Mouse (Mus musculus) E14TG2a.4 (cell line): ENCODE data around the gene Inpp5b.

Source experiments
- H3K27me3 ChIP-seq: 2 replicates; pipeline ENCODE4 v1.6.1; 2014; ENCODE audit warnings: low read length, control low read depth; ENCODE audit not compliant: insufficient read depth
- H3K36me3 ChIP-seq: 2 replicates; pipeline ENCODE4 v1.6.1; 2014; ENCODE audit warnings: low read length, control low read depth; ENCODE audit not compliant: insufficient read depth
- H3K4me1 ChIP-seq: replicated peaks from 2 replicates; pipeline ENCODE4 v1.6.1; 2014; ENCODE audit warnings: low read depth, low read length, control low read depth
- H3K4me3 ChIP-seq: replicated peaks from 2 replicates; pipeline ENCODE4 v1.5.1; 2014; ENCODE audit warnings: mild to moderate bottlenecking, low read length
- H3K9me3 ChIP-seq: 2 replicates; pipeline ENCODE4 v1.6.1; 2014; ENCODE audit warnings: low read length, control low read depth
- CTCF ChIP-seq: conservative IDR thresholded peaks from 2 replicates; pipeline ENCODE4 v1.5.1; 2014; ENCODE audit warnings: low read length
- NANOG ChIP-seq: IDR thresholded peaks from 2 replicates; pipeline ENCODE4 v1.6.1; 2014; ENCODE audit warnings: borderline replicate concordance, low read length, mixed read lengths
- POU5F1 ChIP-seq: IDR thresholded peaks from 2 replicates; pipeline ENCODE4 v1.6.1; 2014; ENCODE audit warnings: low read length, borderline replicate concordance

Inpp5b gene

DNA sequence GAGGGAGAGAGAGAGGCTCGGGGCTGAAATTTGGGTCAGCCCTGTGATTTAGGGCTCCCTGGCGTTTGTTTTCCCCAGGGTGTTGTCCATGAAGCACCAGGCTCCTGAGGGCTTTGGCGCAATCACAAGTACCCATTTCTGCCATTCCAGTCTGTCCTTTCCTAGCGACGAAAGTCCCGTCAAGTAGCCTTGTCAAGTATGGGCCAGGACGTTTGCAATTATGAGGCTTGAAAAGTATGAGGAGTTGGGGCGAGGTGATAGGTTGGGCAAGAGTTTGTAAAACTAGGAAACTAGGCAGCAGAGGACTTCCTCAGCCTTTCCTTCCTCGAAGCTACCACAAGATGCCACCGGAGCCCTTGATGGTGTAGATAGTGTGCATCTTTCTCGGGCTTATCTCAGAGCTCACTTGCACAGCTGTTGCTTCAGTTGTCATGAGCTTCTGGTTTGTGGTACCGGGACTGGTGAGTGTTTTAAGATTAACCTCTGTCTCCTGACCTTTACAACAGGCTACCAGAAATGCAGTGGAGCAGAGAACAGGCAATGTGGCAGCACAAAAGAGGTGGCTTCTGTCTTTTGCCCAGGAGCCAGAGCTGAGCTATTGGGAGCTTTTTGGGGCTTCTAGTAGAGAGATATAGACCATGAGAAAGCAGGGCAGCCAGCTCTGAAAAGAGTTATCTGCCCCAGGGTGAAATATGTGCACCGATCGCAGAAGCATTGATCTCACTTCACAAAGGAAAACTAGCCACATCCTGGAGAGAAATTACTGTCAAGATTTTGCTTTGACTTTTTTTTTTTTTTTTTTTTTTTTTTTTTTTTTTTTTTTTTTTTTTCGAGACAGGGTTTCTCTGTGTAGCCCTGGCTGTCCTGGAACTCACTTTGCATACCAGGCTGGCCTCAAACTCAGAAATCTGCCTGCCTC lies 10.9 kb downstream of the Inpp5b start:
- Histone ChIP-seq H3K36me3 (no peaks in the 10 kb centered on the region; the same call in 1 of the 2 replicates), H3K4me1 (peaks cover 40% of the 10 kb centered on the region), H3K27me3 (no peaks in the 10 kb centered on the region), H3K9me3 (no peaks in the 10 kb centered on the region), H3K4me3 (peak overlapping the region; percentile 95)
- TF ChIP-seq CTCF (no peak), NANOG (no peak), POU5F1 (no peak)

DNA sequence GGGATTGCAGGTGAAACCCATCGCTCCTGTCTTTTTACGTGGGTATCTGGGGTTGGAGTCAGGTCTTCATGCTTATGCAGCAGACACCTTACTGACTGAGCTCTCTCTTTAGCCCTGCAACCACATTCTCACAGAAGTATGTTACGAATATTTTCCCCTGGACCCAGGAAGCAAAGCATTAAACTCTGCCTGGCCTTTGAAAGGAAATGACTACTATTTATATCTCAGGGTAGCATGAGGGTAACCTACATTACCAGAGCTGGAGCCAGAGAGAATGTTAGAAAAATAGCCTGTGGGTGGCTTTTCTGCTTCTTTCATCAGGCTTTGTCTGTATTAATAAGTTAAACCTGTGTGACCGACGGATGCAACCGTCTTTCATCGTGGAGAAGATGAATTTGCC lies 13.9 kb downstream of the Inpp5b start:
- H3K4me1 ChIP-seq, result peaks cover 51% of the 10 kb centered on the region
- no peak for TF ChIP-seq POU5F1
- no peak for TF ChIP-seq NANOG
- TF ChIP-seq CTCF, result no peak
- H3K4me3 ChIP-seq, result no peak overlapping the region

DNA sequence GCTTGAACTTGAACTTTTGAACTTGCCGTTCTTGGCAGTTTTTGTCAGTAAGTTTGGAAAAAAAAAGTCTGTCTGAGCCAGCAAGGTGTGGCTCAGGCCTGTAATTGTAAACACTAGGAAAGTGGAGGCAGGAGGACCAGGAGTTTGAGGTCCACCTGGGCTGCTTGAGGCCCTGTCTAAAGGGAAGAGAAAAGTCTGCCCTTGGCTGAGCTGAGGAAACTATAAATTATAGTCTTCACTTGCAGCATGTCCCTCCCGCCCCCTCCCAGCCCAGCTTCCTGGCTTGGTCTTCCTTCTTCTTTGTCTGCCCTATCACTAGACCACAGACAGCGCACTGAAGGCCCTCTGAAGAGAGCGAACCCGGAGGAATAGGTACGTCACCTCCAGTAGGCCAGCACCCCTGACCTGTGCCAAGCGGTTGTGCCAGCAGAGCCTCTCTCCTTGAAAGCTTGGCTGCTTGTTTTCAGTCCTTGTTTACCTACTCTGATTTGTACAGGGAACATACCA lies 17.7 kb downstream of the Inpp5b start:
- Histone ChIP-seq H3K9me3 (no peaks in the 10 kb centered on the region), H3K27me3 (no peaks in the 10 kb centered on the region), H3K36me3 (no peaks in the 10 kb centered on the region), H3K4me3 (no peak overlapping the region), H3K4me1 (peaks cover 39% of the 10 kb centered on the region)
- TF ChIP-seq POU5F1 (no peak), CTCF (no peak), NANOG (no peak)

More for the DNA sequence above, 13.9 kb downstream of the Inpp5b start:
- Histone ChIP-seq H3K9me3 (no peaks in the 10 kb centered on the region), H3K36me3 (no peaks in the 10 kb centered on the region; the same call in 1 of the 2 replicates), H3K27me3 (no peaks in the 10 kb centered on the region)

DNA sequence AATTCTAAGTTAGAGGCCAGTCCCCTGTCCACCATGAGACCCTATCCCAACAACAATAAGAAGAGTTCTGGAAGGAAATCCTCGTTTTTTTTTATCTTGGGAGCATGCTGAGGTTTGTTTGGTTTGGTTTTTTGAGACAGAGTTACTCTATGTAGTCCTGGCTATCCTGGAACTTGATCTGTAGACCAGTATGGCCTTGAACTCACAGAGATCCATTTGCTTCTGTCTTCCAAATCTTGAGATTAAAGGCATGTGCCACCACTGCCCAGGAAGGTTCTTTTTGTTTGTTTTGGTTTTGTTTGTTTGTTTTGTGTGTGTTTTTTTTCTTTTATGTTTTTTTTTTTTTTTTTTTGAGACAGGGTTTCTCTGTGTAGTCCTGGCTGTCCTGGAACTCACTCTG lies 19.6 kb downstream of the Inpp5b start:
- H3K9me3 ChIP-seq, result no peaks in the 10 kb centered on the region
- no peaks in the 10 kb centered on the region for H3K27me3 ChIP-seq
- no peak overlapping the region for H3K4me3 ChIP-seq
- peaks cover 42% of the 10 kb centered on the region for H3K4me1 ChIP-seq
- H3K36me3 ChIP-seq, result no peaks in the 10 kb centered on the region
- TF ChIP-seq POU5F1, result no peak
- TF ChIP-seq NANOG, result no peak
- TF ChIP-seq CTCF, result no peak

DNA sequence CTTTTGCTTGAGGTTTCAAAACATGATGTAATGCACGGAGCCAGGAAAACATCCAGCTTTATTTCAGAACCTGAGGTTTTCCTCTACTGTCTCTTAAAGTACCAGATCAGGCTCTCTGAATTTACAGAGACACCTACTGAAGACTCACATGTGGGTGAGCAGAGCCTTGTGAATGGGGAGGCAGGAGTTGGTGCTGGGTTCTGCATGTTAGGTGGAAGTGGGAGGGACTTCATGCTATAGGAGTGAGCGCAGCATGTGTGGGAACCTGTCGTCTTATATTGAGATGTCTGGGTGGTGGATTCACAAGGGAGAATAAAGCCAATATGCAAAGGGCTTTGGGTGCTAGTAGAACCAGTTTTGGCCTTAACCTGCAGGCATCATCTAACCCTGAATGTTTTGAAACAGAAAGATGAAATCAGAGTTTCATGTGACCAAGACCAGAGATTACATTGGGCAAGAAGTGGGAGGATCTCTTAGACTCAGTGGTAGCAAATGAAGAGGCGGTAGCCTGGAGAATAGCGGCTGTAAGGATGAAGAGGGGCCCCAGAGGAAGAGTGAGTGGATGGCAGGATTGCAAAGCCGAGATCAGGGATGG lies 21.3 kb downstream of the Inpp5b start:
- no peak for TF ChIP-seq CTCF
- TF ChIP-seq POU5F1, result no peak
- no peak for TF ChIP-seq NANOG
- Histone ChIP-seq H3K9me3 (no peaks in the 10 kb centered on the region), H3K36me3 (no peaks in the 10 kb centered on the region), H3K4me3 (no peak overlapping the region), H3K4me1 (peaks cover 51% of the 10 kb centered on the region), H3K27me3 (no peaks in the 10 kb centered on the region)

DNA sequence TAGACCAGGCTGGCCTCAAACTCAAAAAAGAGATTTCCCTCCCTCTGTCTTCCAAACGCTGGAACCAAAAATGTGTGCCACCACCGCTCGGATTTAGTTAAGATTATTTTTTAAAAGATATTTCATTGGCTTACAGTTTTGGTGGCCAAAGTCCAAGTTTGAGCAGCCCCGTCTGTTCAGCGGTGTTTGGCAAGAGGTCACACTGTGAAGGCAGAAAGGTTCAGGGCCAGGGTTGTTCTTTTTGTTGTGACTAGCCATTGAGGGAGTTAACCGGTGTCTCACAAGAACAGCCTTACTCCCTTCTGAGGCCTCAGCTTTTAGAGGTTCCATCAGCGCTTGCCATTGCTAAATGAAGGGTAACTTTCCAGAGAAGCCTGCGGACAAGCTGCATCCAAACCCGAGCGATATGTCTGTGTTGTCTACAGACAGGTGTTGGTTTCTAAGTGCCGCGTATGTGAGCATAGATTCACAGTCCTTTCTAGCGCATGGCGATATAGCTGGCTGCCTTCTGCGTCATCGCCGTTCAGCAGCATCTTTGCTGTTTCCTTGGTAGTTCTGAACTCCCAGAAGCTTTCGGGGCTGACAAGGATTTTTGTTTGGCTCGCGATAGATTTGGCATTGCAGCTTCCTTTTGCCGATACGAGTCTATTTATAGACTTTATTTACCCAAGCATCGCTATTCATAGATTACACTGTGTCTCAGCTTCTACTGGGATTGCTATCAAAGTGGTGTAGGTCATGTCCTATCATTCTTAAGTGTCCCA lies 24.3 kb downstream of the Inpp5b start:
- TF ChIP-seq CTCF (no peak), NANOG (no peak), POU5F1 (no peak)
- Histone ChIP-seq H3K36me3 (no peaks in the 10 kb centered on the region), H3K4me1 (peaks cover 33% of the 10 kb centered on the region), H3K27me3 (no peaks in the 10 kb centered on the region), H3K9me3 (no peaks in the 10 kb centered on the region), H3K4me3 (no peak overlapping the region)

DNA sequence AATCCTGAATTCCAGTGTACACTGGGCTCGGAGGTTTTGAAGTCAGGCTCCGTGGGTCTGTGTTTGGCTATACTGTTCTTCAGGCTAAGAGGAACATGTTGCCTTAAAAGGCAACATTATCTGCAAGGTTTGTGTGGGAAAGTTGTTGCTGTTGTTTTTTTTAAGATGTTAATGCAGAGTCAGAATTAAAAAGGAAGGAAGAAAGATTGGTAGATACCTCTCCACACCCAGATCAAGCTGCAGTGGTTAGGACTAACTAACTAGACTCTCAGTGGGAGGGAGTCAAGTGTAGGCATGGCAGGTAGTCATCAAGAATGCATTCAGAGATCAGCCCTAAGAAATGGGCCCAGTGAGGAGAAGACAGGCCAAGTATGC lies 24.9 kb downstream of the Inpp5b start:
- peaks cover 30% of the 10 kb centered on the region for H3K4me1 ChIP-seq
- no peaks in the 10 kb centered on the region for H3K9me3 ChIP-seq
- no peak overlapping the region for H3K4me3 ChIP-seq
- H3K36me3 ChIP-seq, result no peaks in the 10 kb centered on the region
- no peaks in the 10 kb centered on the region for H3K27me3 ChIP-seq
- TF ChIP-seq POU5F1, result no peak
- no peak for TF ChIP-seq NANOG
- no peak for TF ChIP-seq CTCF

DNA sequence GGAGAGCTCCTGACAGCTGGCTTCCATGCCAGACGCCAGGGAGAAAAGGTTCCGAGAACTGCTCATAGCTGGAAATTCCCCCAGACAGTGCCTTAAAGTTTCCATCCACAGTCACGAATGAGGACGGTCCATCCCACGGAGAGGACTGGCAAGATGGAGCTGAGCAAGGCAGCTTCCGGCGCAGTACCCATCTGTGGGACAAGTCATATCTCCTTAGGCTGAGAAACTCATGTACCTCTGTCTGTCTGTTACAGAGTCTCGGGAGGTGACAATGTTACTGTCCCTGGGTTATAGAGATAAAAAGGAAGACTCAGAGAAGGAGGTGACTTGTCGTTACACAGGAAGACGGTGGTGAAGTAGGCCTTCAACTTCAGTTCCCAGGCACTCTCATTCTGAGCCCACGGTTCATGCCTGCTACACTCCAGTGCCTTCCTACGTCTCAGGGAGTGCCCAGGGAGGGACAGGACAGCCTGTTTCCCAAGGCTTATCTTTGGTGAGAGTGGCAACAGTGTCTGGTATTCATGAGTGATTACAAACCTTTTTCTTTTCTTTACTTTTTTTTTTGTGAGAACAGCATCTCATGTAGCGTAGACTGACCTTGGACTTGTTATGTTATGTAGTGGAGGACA lies 27.4 kb downstream of the Inpp5b start:
- TF ChIP-seq POU5F1, result no peak
- TF ChIP-seq CTCF, result no peak
- TF ChIP-seq NANOG, result no peak
- H3K36me3 ChIP-seq, result no peaks in the 10 kb centered on the region
- no peaks in the 10 kb centered on the region for H3K27me3 ChIP-seq
- H3K4me3 ChIP-seq, result no peak overlapping the region
- peaks cover 20% of the 10 kb centered on the region for H3K4me1 ChIP-seq
- H3K9me3 ChIP-seq, result no peaks in the 10 kb centered on the region
